ENCODE assay signal across 8 mouse cellular contexts in the genomic region with DNA sequence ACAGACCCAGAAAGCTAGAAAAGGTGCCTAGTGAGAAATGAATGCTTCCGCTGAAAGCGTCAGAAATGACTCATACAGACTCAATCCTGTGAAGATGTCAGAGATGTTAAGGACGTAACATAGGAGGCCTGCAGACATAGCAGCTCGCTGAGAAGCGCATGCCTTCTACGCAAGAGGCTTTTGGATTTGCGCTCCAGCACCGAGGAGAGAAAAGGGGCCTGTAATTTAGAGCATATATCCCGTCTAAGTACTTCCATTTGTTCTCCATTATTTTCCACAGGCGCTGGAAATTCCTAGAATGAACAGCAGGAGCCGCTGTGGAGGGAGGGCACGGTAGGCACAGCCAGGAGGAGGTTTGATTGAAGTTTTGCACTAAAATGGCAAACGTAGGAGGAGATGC. TPM values are rescaled to one million over a fixed set of nuclear protein-coding genes. Genes with fewer than 3 reads are reported as not detected.
DNase-seq lines count a peak whose midpoint lies in the region; ATAC-seq lines count a peak whose summit lies in the region.

No protein-coding gene starts in this region.

- peak; percentile 39 for ATAC-seq in frontal cortex, adult (ENCODE audit: low TSS enrichment)
- ATAC-seq in lung, embryonic 16.5 days (ENCODE audit: low read depth): no peak

- H3K4me1 ChIP-seq in hindbrain, embryonic 10.5 days (replicated peaks): peaks cover 11% of the 10 kb centered on the region
- H3K4me1 ChIP-seq in lung, embryonic 16.5 days (replicated peaks; ENCODE audit: control insufficient read depth, insufficient read depth, low read length): peaks cover 4% of the 10 kb centered on the region

- H3K36me3 ChIP-seq in hindbrain, embryonic 10.5 days: no peaks in the 10 kb centered on the region
- H3K36me3 ChIP-seq in lung, embryonic 16.5 days (ENCODE audit: control insufficient read depth, insufficient read depth, low read length): no peaks in the 10 kb centered on the region

- DNase-seq in NIH3T3 (ENCODE audit: low read depth): peak; percentile 84
- DNase-seq in cerebellum, adult 9-11 months: peak; percentile 77
- peak; percentile 84 for DNase-seq in hindbrain, embryonic 10.5 days (ENCODE audit: low spot score)
- DNase-seq in layer of hippocampus, adult 9-11 months: peak; percentile 68
- peak; percentile 73 for DNase-seq in ovary, postnatal 14 days (ENCODE audit: low spot score)
- DNase-seq in thymus, postnatal 36 days: peak; percentile 54 to 59

- H3K4me2 ChIP-seq in lung, embryonic 16.5 days (ENCODE audit: low read depth, low read length): peak overlapping the region; percentile 67

- WGBS in hindbrain, embryonic 10.5 days: 15% methylated on average over 13 of the region's 13 CpGs
- 11% methylated on average over 13 of the region's 13 CpGs for WGBS in lung, embryonic 16.5 days

- no peaks in the 10 kb centered on the region for H3K27me3 ChIP-seq in hindbrain, embryonic 10.5 days (ENCODE audit: insufficient read depth, poor library complexity, severe bottlenecking)
- no peaks in the 10 kb centered on the region for H3K27me3 ChIP-seq in lung, embryonic 16.5 days (ENCODE audit: control insufficient read depth, insufficient read depth, low read depth, low read length)

- peak overlapping the region; percentile 55 for H3K4me3 ChIP-seq in hindbrain, embryonic 10.5 days
- H3K4me3 ChIP-seq in lung, embryonic 16.5 days (ENCODE audit: low read length): peak overlapping the region; percentile 74

- no peaks in the 10 kb centered on the region for H3K9me3 ChIP-seq in hindbrain, embryonic 10.5 days
- H3K9me3 ChIP-seq in lung, embryonic 16.5 days (ENCODE audit: control insufficient read depth, low read length): no peaks in the 10 kb centered on the region

- 0 out of 2 replicates have a peak overlapping the region, but pooled peaks have one; percentile 29 for H3K27ac ChIP-seq in hindbrain, embryonic 10.5 days
- no peak overlapping the region for H3K27ac ChIP-seq in lung, embryonic 16.5 days (ENCODE audit: low read length)

- H3K9ac ChIP-seq in lung, embryonic 16.5 days (ENCODE audit: low read length): no peak overlapping the region

RNA-seq across cellular contexts. Expression of a gene that starts 5.8 kb away (rescaled TPM):
- 24.2 and 28.2 TPM in 2 replicates for polyA plus RNA-seq in hindbrain, embryonic 10.5 days (2016; fragmentation: Nextera tagmentation; extraction: Ambion mirVana)
- polyA plus RNA-seq in lung, embryonic 16.5 days (2015; fragmentation: Nextera tagmentation; extraction: Ambion mirVana): 23.0 and 24.4 TPM in 2 replicates

RNA-seq across cellular contexts. Expression of a gene that starts 26.5 kb away (rescaled TPM):
- 0.12 and 0.14 TPM in 2 replicates for polyA plus RNA-seq in hindbrain, embryonic 10.5 days (2016; fragmentation: Nextera tagmentation; extraction: Ambion mirVana)
- polyA plus RNA-seq in lung, embryonic 16.5 days (2015; fragmentation: Nextera tagmentation; extraction: Ambion mirVana): 0.10 TPM in 1 of 2 replicates, not detected in the other

RNA-seq across cellular contexts. Expression of a gene that starts 29.1 kb away (rescaled TPM):
- polyA plus RNA-seq in hindbrain, embryonic 10.5 days (2016; fragmentation: Nextera tagmentation; extraction: Ambion mirVana): 28.4 and 30.4 TPM in 2 replicates
- polyA plus RNA-seq in lung, embryonic 16.5 days (2015; fragmentation: Nextera tagmentation; extraction: Ambion mirVana): 35.4 and 37.6 TPM in 2 replicates

RNA-seq across cellular contexts. Expression of a gene that starts 29.5 kb away (rescaled TPM):
- 50.7 and 52.0 TPM in 2 replicates for polyA plus RNA-seq in hindbrain, embryonic 10.5 days (2016; fragmentation: Nextera tagmentation; extraction: Ambion mirVana)
- 35.1 and 36.9 TPM in 2 replicates for polyA plus RNA-seq in lung, embryonic 16.5 days (2015; fragmentation: Nextera tagmentation; extraction: Ambion mirVana)
